Mouse (Mus musculus) cerebellum, adult 2 months (tissue): ENCODE measurements around the gene Dlgap1.

Experiments used
- CTCF ChIP-seq: fragments of 200-500 bp; IDR thresholded peaks from 2 replicates; pipeline ENCODE4 v1.5.1; 2011; ENCODE audit warnings: low read depth, mild to moderate bottlenecking, control low read depth, low read length, moderate library complexity, borderline replicate concordance; ENCODE audit not compliant: insufficient read depth
- POLR2A ChIP-seq: fragments of 200-500 bp; IDR thresholded peaks from 2 replicates; pipeline ENCODE4 v1.6.1; 2011; ENCODE audit warnings: low read length, control low read depth, borderline replicate concordance; ENCODE audit not compliant: insufficient read depth

DNA sequence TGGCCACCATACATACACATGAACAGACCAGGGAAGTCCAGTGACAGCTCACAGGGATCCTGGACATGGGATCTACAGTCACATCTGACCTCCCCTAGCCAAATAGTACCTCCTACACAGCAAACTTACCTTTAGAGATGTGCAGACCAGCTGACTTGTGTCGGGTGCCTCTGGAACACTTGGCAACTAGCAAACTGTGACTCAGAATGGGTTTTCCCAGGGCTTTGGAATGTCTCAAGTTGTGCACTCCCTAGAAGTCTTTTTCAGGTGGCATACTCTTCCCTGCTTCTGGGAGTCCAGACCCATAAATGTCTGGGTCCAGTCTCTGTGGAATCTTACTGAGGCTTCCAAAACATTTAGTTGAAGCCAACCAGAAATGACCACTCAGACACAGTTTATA is 772.8 kb downstream of the Dlgap1 start:
- TF ChIP-seq CTCF (no peak), POLR2A (no peak)
